Mouse (Mus musculus) liver, embryonic 16.5 days (tissue): ENCODE measurements around the gene Tob1. TPM values are rescaled to one million over a fixed set of nuclear protein-coding genes. Genes with fewer than 3 reads are reported as not detected.
A peak's percentile ranks its signal among the peaks of the same experiment; 100 is the strongest.

Experiments
- ATAC-seq: fragments of 200-750 bp; cut with Nextera tagmentation; 2 replicates; pipeline ENCODE4 v1.8.0; 2017; ENCODE audit warnings: low read depth, mild to moderate bottlenecking, moderate number of reproducible peaks, moderate library complexity
- H3K27ac ChIP-seq: fragments of 300-500 bp; sonication (generic); 2 replicates; pipeline ENCODE4 v1.5.1; 2014; ENCODE audit warnings: mild to moderate bottlenecking, low read length
- H3K27me3 ChIP-seq: fragments of 300-500 bp; sonication (generic); 2 replicates; pipeline ENCODE4 v1.6.1; 2014; ENCODE audit warnings: low read depth, low read length, mixed read lengths; ENCODE audit not compliant: control insufficient read depth, insufficient read depth
- H3K36me3 ChIP-seq: fragments of 300-500 bp; sonication (generic); 2 replicates; pipeline ENCODE4 v1.6.1; 2014; ENCODE audit warnings: mild to moderate bottlenecking; ENCODE audit not compliant: control insufficient read depth, insufficient read depth
- H3K4me1 ChIP-seq: fragments of 300-500 bp; sonication (generic); 2 replicates; pipeline ENCODE4 v1.6.1; 2014; ENCODE audit warnings: low read depth, low read length, mixed read lengths; ENCODE audit not compliant: control insufficient read depth
- H3K4me2 ChIP-seq: fragments of 300-500 bp; sonication (generic); 2 replicates; pipeline ENCODE4 v1.6.1; 2014; ENCODE audit warnings: low read depth, low read length, mixed read lengths
- H3K4me3 ChIP-seq: fragments of 300-500 bp; sonication (generic); 2 replicates; pipeline ENCODE4 v1.5.1; 2014; ENCODE audit warnings: low read depth, mild to moderate bottlenecking, low read length
- H3K9ac ChIP-seq: fragments of 300-500 bp; sonication (generic); 2 replicates; pipeline ENCODE4 v1.6.1; 2014; ENCODE audit warnings: low read depth, low read length
- H3K9me3 ChIP-seq: fragments of 300-500 bp; sonication (generic); replicated peaks from 2 replicates; pipeline ENCODE4 v1.6.1; 2016; ENCODE audit warnings: low read length; ENCODE audit not compliant: control insufficient read depth
- WGBS: fragments of 180-500 bp; shearing (Covaris S2); extraction: QIAGEN DNeasy Blood & Tissue Kit; methylation state at CpG from one replicate; pipeline ENCODE4 v1.1.7; 2014; ENCODE audit not compliant: insufficient replicate concordance; 5-methylcytosine and 5-hydroxymethylcytosine counted together
- polyA plus RNA-seq: library from polyadenylated mRNA; unstranded; fragments of >200 nt; fragmentation: Nextera tagmentation; extraction: Ambion mirVana; gene quantifications from 2 replicates; pipeline ENCODE4 v1.2.1, GENCODE M21; 2015

The Tob1 gene
- polyA plus RNA-seq, 1 experiment from 2014 or later: 11.6 TPM

- H3K9me3 ChIP-seq: no peaks in the 10 kb centered on the region
- H3K4me2 ChIP-seq: no peak overlapping the region
- peaks cover 4% of the 10 kb centered on the region for H3K4me1 ChIP-seq
- H3K4me3 ChIP-seq: no peak overlapping the region
- H3K9ac ChIP-seq: no peak overlapping the region
- H3K27ac ChIP-seq: no peak overlapping the region
- 71% methylated on average over 10 of the region's 10 CpGs for WGBS
- H3K27me3 ChIP-seq: no peaks in the 10 kb centered on the region
- H3K36me3 ChIP-seq: no peaks in the 10 kb centered on the region
- ATAC-seq: no peak
These were observed 4.7 kb upstream of the Tob1 start for GRCm38 (mm10) chr11:94206398-94207114.

GRCm38 (mm10) chr11:94208811-94209675, 2.2 kb upstream of the Tob1 start:
- no peak overlapping the region; the same call in 1 of the 2 replicates for H3K4me3 ChIP-seq
- ATAC-seq: no peak
- no peaks in the 10 kb centered on the region for H3K9me3 ChIP-seq
- peaks cover 6% of the 10 kb centered on the region for H3K36me3 ChIP-seq
- peaks cover 8% of the 10 kb centered on the region for H3K4me1 ChIP-seq
- no peaks in the 10 kb centered on the region for H3K27me3 ChIP-seq
- peak overlapping the region; percentile 100; the same call in 1 of the 2 replicates for H3K4me2 ChIP-seq
- WGBS: 53% methylated on average over 8 of the region's 8 CpGs
- H3K9ac ChIP-seq: no peak overlapping the region
- no peak overlapping the region for H3K27ac ChIP-seq

GRCm38 (mm10) chr11:94209695-94210131, 1.5 kb upstream of the Tob1 start:
- peak; percentile 0 for ATAC-seq
- peaks cover 8% of the 10 kb centered on the region for H3K4me1 ChIP-seq
- peak overlapping the region; percentile 65 for H3K9ac ChIP-seq
- H3K4me2 ChIP-seq: peak overlapping the region; percentile 100
- H3K36me3 ChIP-seq: peaks cover 11% of the 10 kb centered on the region
- H3K4me3 ChIP-seq: peak overlapping the region; percentile 64
- peak overlapping the region; percentile 89 for H3K27ac ChIP-seq
- H3K9me3 ChIP-seq: no peaks in the 10 kb centered on the region
- WGBS: 3% methylated on average over 14 of the region's 14 CpGs
- no peaks in the 10 kb centered on the region for H3K27me3 ChIP-seq

GRCm38 (mm10) chr11:94210191-94211086, 815 bp upstream of the Tob1 start:
- Histone ChIP-seq H3K4me3 (peak overlapping the region; percentile 64), H3K4me2 (peak overlapping the region; percentile 100), H3K27ac (peak overlapping the region; percentile 89), H3K9ac (peak overlapping the region; percentile 65), H3K27me3 (no peaks in the 10 kb centered on the region), H3K4me1 (peaks cover 8% of the 10 kb centered on the region), H3K9me3 (no peaks in the 10 kb centered on the region), H3K36me3 (peaks cover 11% of the 10 kb centered on the region)
- peak; percentile 67 for ATAC-seq
- whole genome bisulfite sequencing: under 1% methylated on average over 53 of the region's 56 CpGs

- peaks cover 11% of the 10 kb centered on the region for H3K36me3 ChIP-seq
- H3K27me3 ChIP-seq: no peaks in the 10 kb centered on the region
- no peaks in the 10 kb centered on the region for H3K9me3 ChIP-seq
- peak overlapping the region; percentile 97 for H3K9ac ChIP-seq
- H3K27ac ChIP-seq: peak overlapping the region; percentile 95
- peak; percentile 14 for ATAC-seq
- H3K4me1 ChIP-seq: peaks cover 8% of the 10 kb centered on the region
- peak overlapping the region; percentile 98 for H3K4me3 ChIP-seq
- WGBS: under 1% methylated on average over 39 of the region's 61 CpGs
- peak overlapping the region; percentile 98 for H3K4me2 ChIP-seq
These were observed 616 bp downstream of the Tob1 start for GRCm38 (mm10) chr11:94211651-94212488.

GRCm38 (mm10) chr11:94212489-94212836, 1.2 kb downstream of the Tob1 start:
- Histone ChIP-seq H3K4me1 (peaks cover 8% of the 10 kb centered on the region), H3K27me3 (no peaks in the 10 kb centered on the region), H3K4me3 (peak overlapping the region; percentile 98), H3K27ac (peak overlapping the region; percentile 29; the same call in 1 of the 2 replicates), H3K9me3 (no peaks in the 10 kb centered on the region), H3K9ac (peak overlapping the region; percentile 97), H3K36me3 (peaks cover 11% of the 10 kb centered on the region), H3K4me2 (peak overlapping the region; percentile 98)
- ATAC-seq: no peak
- 10% methylated on average over 7 of the region's 7 CpGs for WGBS

GRCm38 (mm10) chr11:94212997-94213396, 1.7 kb downstream of the Tob1 start:
- peaks cover 8% of the 10 kb centered on the region for H3K4me1 ChIP-seq
- H3K4me3 ChIP-seq: peak overlapping the region; percentile 98
- H3K27me3 ChIP-seq: no peaks in the 10 kb centered on the region
- no peak overlapping the region for H3K27ac ChIP-seq
- no peaks in the 10 kb centered on the region for H3K9me3 ChIP-seq
- H3K4me2 ChIP-seq: peak overlapping the region; percentile 98
- H3K9ac ChIP-seq: no peak overlapping the region
- ATAC-seq: no peak
- peaks cover 11% of the 10 kb centered on the region for H3K36me3 ChIP-seq
- WGBS: 72% methylated on average over 4 of the region's 4 CpGs
